Mouse (Mus musculus): Measurements from ENCODE around the gene Gm28048. TPM values are rescaled to one million over a fixed set of nuclear protein-coding genes. Genes with fewer than 3 reads are reported as not detected.
A peak's percentile ranks its signal among the peaks of the same experiment; 100 is the strongest.

The Gm28048 gene
- polyA plus RNA-seq, 1 experiment from 2014 or later: 6.9 TPM

DNA sequence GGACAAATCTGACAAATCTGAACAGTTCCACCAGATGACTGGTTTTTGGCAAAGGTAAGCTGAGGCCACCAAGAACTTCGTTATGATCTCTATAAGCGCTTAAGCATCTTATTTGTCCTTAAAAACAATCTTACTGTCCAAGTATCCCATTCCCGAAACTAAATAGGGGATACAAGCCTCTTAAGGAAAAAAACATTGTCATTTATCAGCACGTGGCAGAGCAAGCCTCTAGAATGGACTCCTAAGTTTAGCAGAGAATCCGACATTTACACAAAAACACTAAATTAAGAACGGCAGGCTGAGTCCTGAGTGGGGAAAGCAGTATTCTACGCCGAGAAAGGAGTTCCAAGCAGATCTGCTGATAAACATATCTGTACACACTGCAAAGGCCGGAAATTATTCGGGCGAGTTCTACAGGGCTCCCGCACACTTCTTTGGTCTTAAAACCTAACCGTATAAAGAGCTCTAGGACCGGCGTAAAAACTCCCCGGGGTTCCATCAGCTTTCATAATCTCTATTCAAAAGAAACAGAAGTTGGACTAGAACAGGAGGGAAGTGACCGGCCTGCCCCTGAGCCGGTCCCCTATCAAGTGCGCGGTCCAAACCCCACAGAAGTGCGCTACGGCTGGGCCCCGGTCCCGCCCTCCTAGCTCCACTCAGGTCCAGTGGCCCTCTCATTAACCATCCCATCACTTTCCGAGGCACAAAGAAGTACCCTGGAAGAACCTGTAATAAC lies 124.0 kb downstream of the Gm28048 start:
- H3K27me3 ChIP-seq (ENCODE audit: control insufficient read depth, insufficient read depth, low read length): peaks cover 24% of the 10 kb centered on the region
- H3K36me3 ChIP-seq (ENCODE audit: control insufficient read depth, insufficient read depth, low read length): no peaks in the 10 kb centered on the region
- peak overlapping the region; percentile 62 for H3K4me3 ChIP-seq (ENCODE audit: low read depth, low read length)
- DNase-seq (ENCODE audit: low spot score) (peak; percentile 43), ATAC-seq (ENCODE audit: insufficient number of reproducible peaks, low FRiP score, low TSS enrichment, low read depth) (no peak)
- no peaks in the 10 kb centered on the region for H3K9me3 ChIP-seq (ENCODE audit: control insufficient read depth, low read length)
- WGBS: 18% methylated on average over 25 of the region's 25 CpGs
- peak overlapping the region; percentile 92 for H3K4me2 ChIP-seq (ENCODE audit: low read depth, severe bottlenecking)
- no peaks in the 10 kb centered on the region; the same call in 1 of the 2 replicates for H3K4me1 ChIP-seq (ENCODE audit: control insufficient read depth, insufficient read depth, low read length)
- no peak overlapping the region for H3K9ac ChIP-seq (ENCODE audit: low read length)
- H3K27ac ChIP-seq (replicated peaks; ENCODE audit: low read depth, low read length): no peak overlapping the region

DNA sequence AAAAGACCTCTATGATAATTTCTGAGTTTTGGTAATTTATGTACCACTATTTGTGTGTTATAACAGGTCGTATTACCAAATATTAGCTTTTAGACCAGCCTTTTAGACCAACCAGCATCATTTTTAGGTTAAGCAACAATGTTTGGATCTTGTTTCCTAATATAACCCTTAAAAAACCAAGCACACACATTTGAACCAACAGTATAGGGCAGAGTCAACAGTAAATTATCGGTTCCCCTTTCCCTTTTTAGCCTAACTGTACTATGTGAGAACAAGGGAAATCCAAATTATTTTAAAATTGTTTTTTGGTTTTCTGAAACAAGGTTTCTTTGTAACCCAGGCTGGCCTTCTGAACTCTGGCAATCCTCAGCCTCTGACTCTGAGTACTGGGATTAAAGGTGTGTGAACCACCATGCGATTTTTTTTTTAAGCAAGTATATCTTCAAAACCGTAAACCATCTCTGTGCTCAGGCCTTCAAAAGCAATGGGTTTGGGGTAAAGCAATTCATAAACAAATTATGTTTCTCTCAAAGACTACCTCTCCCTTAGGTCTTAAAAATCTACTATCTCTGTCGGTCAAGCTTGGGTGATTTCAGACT lies 124.7 kb downstream of the Gm28048 start:
- DNase-seq (ENCODE audit: low spot score) (no peak), ATAC-seq (ENCODE audit: insufficient number of reproducible peaks, low FRiP score, low TSS enrichment, low read depth) (no peak)
- H3K4me1 ChIP-seq (ENCODE audit: control insufficient read depth, insufficient read depth, low read length): no peaks in the 10 kb centered on the region; the same call in 1 of the 2 replicates
- H3K36me3 ChIP-seq (ENCODE audit: control insufficient read depth, insufficient read depth, low read length): no peaks in the 10 kb centered on the region
- no peak overlapping the region for H3K27ac ChIP-seq (replicated peaks; ENCODE audit: low read depth, low read length)
- H3K27me3 ChIP-seq (ENCODE audit: control insufficient read depth, insufficient read depth, low read length): peaks cover 24% of the 10 kb centered on the region
- 78% methylated on average over 5 of the region's 5 CpGs for WGBS
- H3K4me3 ChIP-seq (ENCODE audit: low read depth, low read length): no peak overlapping the region
- H3K4me2 ChIP-seq (ENCODE audit: low read depth, severe bottlenecking): no peak overlapping the region
- H3K9me3 ChIP-seq (ENCODE audit: control insufficient read depth, low read length): no peaks in the 10 kb centered on the region
- no peak overlapping the region for H3K9ac ChIP-seq (ENCODE audit: low read length)

DNA sequence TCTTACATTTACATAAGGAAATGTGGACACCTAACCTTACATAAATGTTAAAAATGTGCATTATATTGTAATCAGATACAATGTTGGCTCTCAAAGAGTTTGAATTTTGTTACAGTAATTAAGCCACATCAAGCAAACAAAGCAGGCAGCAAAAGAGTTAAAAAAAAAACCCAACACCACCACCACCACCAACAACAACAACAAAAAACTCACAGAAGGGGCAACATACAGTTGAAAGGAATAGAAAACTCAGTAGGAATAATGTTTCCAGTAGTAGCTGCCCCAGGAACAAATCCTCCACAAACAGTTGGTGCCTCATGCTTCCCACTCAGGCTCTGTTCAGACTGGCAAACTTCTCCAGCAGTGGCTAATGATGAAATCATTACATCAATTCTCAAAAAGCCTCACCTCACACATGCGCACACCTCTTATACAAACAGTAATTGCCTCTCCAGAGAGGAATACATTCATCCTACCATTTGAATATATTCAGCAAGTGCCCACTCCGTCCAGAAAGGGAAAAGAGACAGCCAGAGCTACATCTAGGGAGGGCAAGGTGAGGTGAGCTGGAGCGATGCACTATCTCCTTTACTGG lies 125.4 kb downstream of the Gm28048 start:
- Histone ChIP-seq H3K9me3 (ENCODE audit: control insufficient read depth, low read length) (no peaks in the 10 kb centered on the region), H3K4me3 (ENCODE audit: low read depth, low read length) (no peak overlapping the region), H3K4me2 (ENCODE audit: low read depth, severe bottlenecking) (no peak overlapping the region), H3K9ac (ENCODE audit: low read length) (no peak overlapping the region), H3K4me1 (ENCODE audit: control insufficient read depth, insufficient read depth, low read length) (no peaks in the 10 kb centered on the region; the same call in 1 of the 2 replicates), H3K27me3 (ENCODE audit: control insufficient read depth, insufficient read depth, low read length) (peaks cover 24% of the 10 kb centered on the region), H3K27ac (replicated peaks; ENCODE audit: low read depth, low read length) (no peak overlapping the region), H3K36me3 (ENCODE audit: control insufficient read depth, insufficient read depth, low read length) (no peaks in the 10 kb centered on the region)
- ATAC-seq (ENCODE audit: insufficient number of reproducible peaks, low FRiP score, low TSS enrichment, low read depth): no peak
- 88% methylated on average over 3 of the region's 3 CpGs for WGBS
- DNase-seq (ENCODE audit: low spot score): no peak

DNA sequence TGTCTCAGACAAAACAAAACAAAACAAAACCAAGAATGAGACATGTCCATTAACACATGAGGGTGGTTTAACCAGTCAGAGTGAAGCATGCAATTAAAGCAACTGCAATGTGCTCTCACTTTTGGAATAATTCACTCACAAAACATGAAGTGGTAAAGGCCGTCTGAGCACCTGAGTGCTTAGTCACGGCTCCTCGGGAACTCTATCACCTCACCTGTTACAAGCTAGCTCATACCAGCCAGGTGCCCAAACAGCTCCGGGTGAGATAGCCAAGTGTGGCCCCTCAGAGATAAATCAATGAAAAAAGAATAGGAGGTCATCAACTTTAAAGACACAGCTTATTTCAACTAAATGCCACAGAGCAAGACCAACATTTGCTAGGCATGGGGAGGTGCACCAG lies 127.3 kb downstream of the Gm28048 start:
- DNase-seq (ENCODE audit: low spot score) (no peak), ATAC-seq (ENCODE audit: insufficient number of reproducible peaks, low FRiP score, low TSS enrichment, low read depth) (no peak)
- Histone ChIP-seq H3K9ac (ENCODE audit: low read length) (no peak overlapping the region), H3K27me3 (ENCODE audit: control insufficient read depth, insufficient read depth, low read length) (peaks cover 20% of the 10 kb centered on the region), H3K9me3 (ENCODE audit: control insufficient read depth, low read length) (no peaks in the 10 kb centered on the region), H3K27ac (replicated peaks; ENCODE audit: low read depth, low read length) (no peak overlapping the region), H3K4me1 (ENCODE audit: control insufficient read depth, insufficient read depth, low read length) (no peaks in the 10 kb centered on the region; the same call in 1 of the 2 replicates), H3K4me3 (ENCODE audit: low read depth, low read length) (no peak overlapping the region), H3K36me3 (ENCODE audit: control insufficient read depth, insufficient read depth, low read length) (no peaks in the 10 kb centered on the region), H3K4me2 (ENCODE audit: low read depth, severe bottlenecking) (no peak overlapping the region)
- 73% methylated on average over 4 of the region's 4 CpGs for WGBS

DNA sequence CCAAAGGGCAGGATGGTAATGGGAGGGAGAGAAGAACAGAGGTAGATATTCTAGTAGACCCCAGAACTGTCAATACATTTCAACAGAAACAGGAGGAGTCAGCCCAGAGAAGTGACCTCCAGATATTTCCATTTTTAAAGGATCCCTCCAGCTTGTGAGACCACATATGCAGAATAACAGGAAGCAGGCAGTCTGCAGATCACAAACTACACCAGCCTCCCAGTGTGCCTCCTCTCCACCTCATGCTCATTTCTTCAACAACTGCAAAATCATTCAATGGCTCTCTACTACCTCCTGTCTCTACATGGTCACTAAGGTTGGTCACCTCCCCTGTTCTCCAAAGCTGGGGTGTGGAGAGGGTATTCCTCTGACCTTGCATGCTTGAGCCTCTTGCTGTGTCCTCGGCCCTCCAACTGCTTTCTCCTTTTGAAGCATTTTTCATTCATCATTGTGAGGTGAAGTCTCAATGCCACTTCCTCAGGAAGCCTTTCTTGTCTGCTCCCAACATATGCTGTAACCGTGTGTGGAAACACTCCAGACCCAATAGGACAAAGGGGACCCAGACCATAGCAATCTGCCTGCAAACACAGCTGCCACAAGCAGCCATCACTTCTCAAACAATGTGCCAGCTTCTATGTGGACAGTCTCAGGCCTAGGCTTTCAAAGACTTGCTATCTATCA lies 128.3 kb downstream of the Gm28048 start:
- WGBS: 74% methylated on average over 2 of the region's 2 CpGs
- Histone ChIP-seq H3K27me3 (ENCODE audit: control insufficient read depth, insufficient read depth, low read length) (peaks cover 14% of the 10 kb centered on the region), H3K27ac (replicated peaks; ENCODE audit: low read depth, low read length) (no peak overlapping the region), H3K4me2 (ENCODE audit: low read depth, severe bottlenecking) (no peak overlapping the region), H3K9me3 (ENCODE audit: control insufficient read depth, low read length) (no peaks in the 10 kb centered on the region), H3K36me3 (ENCODE audit: control insufficient read depth, insufficient read depth, low read length) (no peaks in the 10 kb centered on the region), H3K4me1 (ENCODE audit: control insufficient read depth, insufficient read depth, low read length) (no peaks in the 10 kb centered on the region; the same call in 1 of the 2 replicates), H3K4me3 (ENCODE audit: low read depth, low read length) (no peak overlapping the region), H3K9ac (ENCODE audit: low read length) (no peak overlapping the region)
- ATAC-seq (ENCODE audit: insufficient number of reproducible peaks, low FRiP score, low TSS enrichment, low read depth) (no peak), DNase-seq (ENCODE audit: low spot score) (no peak)

DNA sequence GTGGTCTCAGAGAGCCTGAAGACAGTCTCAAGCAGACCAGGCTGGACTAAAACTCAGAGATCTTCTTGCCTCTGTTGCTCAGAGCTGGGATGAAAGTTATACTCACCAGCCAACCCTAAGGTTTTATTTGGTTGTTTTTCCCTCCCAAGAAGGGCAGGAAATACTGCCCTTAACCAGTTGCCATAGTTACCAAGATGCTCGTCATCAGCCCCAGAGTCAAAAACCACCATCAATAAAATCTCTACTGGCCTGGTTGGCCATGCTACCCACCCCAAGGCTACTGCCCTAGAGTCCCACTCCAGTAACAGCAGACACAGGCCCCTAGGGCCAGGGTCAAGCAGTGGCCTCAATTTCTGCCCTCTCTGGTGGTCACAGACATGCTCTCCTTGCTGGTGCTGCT lies 129.4 kb downstream of the Gm28048 start:
- H3K4me2 ChIP-seq (ENCODE audit: low read depth, severe bottlenecking): no peak overlapping the region
- no peaks in the 10 kb centered on the region for H3K36me3 ChIP-seq (ENCODE audit: control insufficient read depth, insufficient read depth, low read length)
- H3K4me3 ChIP-seq (ENCODE audit: low read depth, low read length): no peak overlapping the region
- no peak for ATAC-seq (ENCODE audit: insufficient number of reproducible peaks, low FRiP score, low TSS enrichment, low read depth)
- 46% methylated on average over 1 of the region's 1 CpGs for WGBS
- H3K9me3 ChIP-seq (ENCODE audit: control insufficient read depth, low read length): no peaks in the 10 kb centered on the region
- H3K27ac ChIP-seq (replicated peaks; ENCODE audit: low read depth, low read length): no peak overlapping the region
- H3K9ac ChIP-seq (ENCODE audit: low read length): no peak overlapping the region
- no peaks in the 10 kb centered on the region for H3K4me1 ChIP-seq (ENCODE audit: control insufficient read depth, insufficient read depth, low read length)
- DNase-seq (ENCODE audit: low spot score): no peak
- peaks cover 5% of the 10 kb centered on the region; the same call in 1 of the 2 replicates for H3K27me3 ChIP-seq (ENCODE audit: control insufficient read depth, insufficient read depth, low read length)

DNA sequence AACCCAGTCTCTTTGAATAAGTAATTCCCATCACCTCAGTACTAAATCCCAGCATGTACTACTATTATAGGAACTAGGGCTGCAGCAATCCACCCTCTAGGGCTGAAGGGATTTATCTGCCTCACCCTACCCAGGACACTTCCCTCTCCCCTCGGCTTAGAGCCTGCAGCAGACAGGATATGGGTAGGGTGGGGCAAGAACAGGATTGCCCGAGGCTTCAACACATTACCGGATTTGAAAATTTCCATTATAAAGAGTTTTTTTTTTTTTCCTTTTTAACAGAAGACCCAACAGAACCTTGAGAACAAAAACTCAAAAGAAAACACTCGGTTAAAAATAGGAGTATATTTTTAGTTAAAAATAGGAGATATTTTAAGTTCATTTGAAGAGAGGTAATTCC lies 130.5 kb downstream of the Gm28048 start:
- WGBS: 44% methylated on average over 4 of the region's 4 CpGs
- no peaks in the 10 kb centered on the region for H3K36me3 ChIP-seq (ENCODE audit: control insufficient read depth, insufficient read depth, low read length)
- no peaks in the 10 kb centered on the region for H3K4me1 ChIP-seq (ENCODE audit: control insufficient read depth, insufficient read depth, low read length)
- H3K27me3 ChIP-seq (ENCODE audit: control insufficient read depth, insufficient read depth, low read length): no peaks in the 10 kb centered on the region; the same call in 1 of the 2 replicates
- H3K4me3 ChIP-seq (ENCODE audit: low read depth, low read length): no peak overlapping the region
- H3K9me3 ChIP-seq (ENCODE audit: control insufficient read depth, low read length): no peaks in the 10 kb centered on the region
- ATAC-seq (ENCODE audit: insufficient number of reproducible peaks, low FRiP score, low TSS enrichment, low read depth): no peak
- no peak overlapping the region for H3K27ac ChIP-seq (replicated peaks; ENCODE audit: low read depth, low read length)
- no peak overlapping the region for H3K9ac ChIP-seq (ENCODE audit: low read length)
- no peak overlapping the region for H3K4me2 ChIP-seq (ENCODE audit: low read depth, severe bottlenecking)
- no peak for DNase-seq (ENCODE audit: low spot score)

DNA sequence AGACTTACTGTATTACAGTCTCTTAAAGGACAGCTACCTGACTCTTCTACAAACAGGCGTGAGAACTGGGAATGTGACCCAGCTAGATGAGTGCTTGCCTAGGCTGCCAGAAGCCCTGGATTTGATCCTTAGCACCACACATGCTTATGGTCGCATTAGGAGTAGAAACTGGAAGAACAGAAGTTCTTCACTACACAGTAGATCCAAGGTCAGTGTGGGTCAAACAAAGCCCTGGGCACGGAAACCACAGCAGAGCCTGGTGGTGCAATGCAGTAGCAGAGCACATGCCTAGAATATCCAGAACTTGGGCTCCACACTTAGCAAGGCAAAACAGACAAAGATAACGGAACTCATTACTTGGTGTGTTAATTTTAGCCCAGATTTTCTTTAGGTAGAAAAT lies 131.8 kb downstream of the Gm28048 start:
- ATAC-seq (ENCODE audit: insufficient number of reproducible peaks, low FRiP score, low TSS enrichment, low read depth): no peak
- WGBS: 88% methylated on average over 4 of the region's 4 CpGs
- no peak overlapping the region for H3K27ac ChIP-seq (replicated peaks; ENCODE audit: low read depth, low read length)
- H3K4me3 ChIP-seq (ENCODE audit: low read depth, low read length): no peak overlapping the region
- H3K9me3 ChIP-seq (ENCODE audit: control insufficient read depth, low read length): no peaks in the 10 kb centered on the region
- no peak for DNase-seq (ENCODE audit: low spot score)
- H3K4me2 ChIP-seq (ENCODE audit: low read depth, severe bottlenecking): no peak overlapping the region
- H3K36me3 ChIP-seq (ENCODE audit: control insufficient read depth, insufficient read depth, low read length): no peaks in the 10 kb centered on the region
- no peaks in the 10 kb centered on the region for H3K4me1 ChIP-seq (ENCODE audit: control insufficient read depth, insufficient read depth, low read length)
- H3K9ac ChIP-seq (ENCODE audit: low read length): no peak overlapping the region
- H3K27me3 ChIP-seq (ENCODE audit: control insufficient read depth, insufficient read depth, low read length): no peaks in the 10 kb centered on the region

Data from limb, embryonic 11.5 days (tissue).